Mouse (Mus musculus) myocyte (in vitro differentiated cells): ENCODE measurements around the gene Sv2c. TPM values are rescaled to one million over a fixed set of nuclear protein-coding genes. Genes with fewer than 3 reads are reported as not detected.

Source experiments
- H3K27me3 ChIP-seq: one replicate; pipeline ENCODE4 v1.6.1; 2011; ENCODE audit not compliant: control insufficient read depth, insufficient read depth, insufficient read length
- H3K36me3 ChIP-seq: one replicate; pipeline ENCODE4 v1.6.1; 2011; ENCODE audit not compliant: control insufficient read depth, insufficient read depth
- H3K4me2 ChIP-seq: one replicate; pipeline ENCODE4 v1.6.1; 2011; ENCODE audit warnings: low read depth, control low read depth
- H3K4me3 ChIP-seq: one replicate; pipeline ENCODE4 v1.5.1; 2011; ENCODE audit warnings: mild to moderate bottlenecking, control low read depth, moderate library complexity
- H3K79me2 ChIP-seq: one replicate; pipeline ENCODE4 v1.6.1; 2011; ENCODE audit not compliant: control insufficient read depth, insufficient read depth
- H3ac ChIP-seq: one replicate; pipeline ENCODE4 v1.6.1; 2011; ENCODE audit not compliant: control insufficient read depth, insufficient read length
- CEBPB ChIP-seq: IDR thresholded peaks from 2 replicates; pipeline ENCODE4 v1.6.1; 2011; ENCODE audit warnings: mild to moderate bottlenecking, moderate library complexity; ENCODE audit not compliant: poor library complexity, insufficient read depth, severe bottlenecking
- E2F4 ChIP-seq: IDR thresholded peaks from one replicate; pipeline ENCODE4 v1.6.1; 2011; ENCODE audit warnings: mild to moderate bottlenecking, control low read depth, moderate library complexity; ENCODE audit not compliant: insufficient read depth
- MAX ChIP-seq: IDR thresholded peaks from one replicate; pipeline ENCODE4 v1.6.1; 2011; ENCODE audit warnings: low read depth, mild to moderate bottlenecking, control low read depth
- MYOD1 ChIP-seq, 3 experiments: IDR thresholded peaks; one replicate each; pipeline ENCODE4 v1.6.1; 2011; ENCODE audit warnings: control low read depth in 2 of 3, low read depth in 2 of 3, mild to moderate bottlenecking in 2 of 3, moderate library complexity in 1 of 3; ENCODE audit not compliant: insufficient read length in 2 of 3, control insufficient read depth in 1 of 3
- MYOG ChIP-seq, 3 experiments: IDR thresholded peaks; one replicate each; pipeline ENCODE4 v1.6.1; 2011; ENCODE audit warnings: control low read depth in 2 of 3, low read depth in 2 of 3, mild to moderate bottlenecking in 2 of 3; ENCODE audit not compliant: insufficient read length in 2 of 3, control insufficient read depth in 1 of 3, insufficient read depth in 1 of 3
- POLR2A ChIP-seq: IDR thresholded peaks from one replicate; pipeline ENCODE4 v1.6.1; 2011; ENCODE audit warnings: low read depth, mild to moderate bottlenecking, control low read depth, moderate library complexity; ENCODE audit not compliant: insufficient read length
- POLR2AphosphoS2 ChIP-seq: IDR thresholded peaks from one replicate; pipeline ENCODE4 v1.6.1; 2011; ENCODE audit warnings: low read depth, control low read depth; ENCODE audit not compliant: insufficient read length
- REST ChIP-seq: IDR thresholded peaks from one replicate; pipeline ENCODE4 v1.6.1; 2011; ENCODE audit warnings: mild to moderate bottlenecking, control low read depth, moderate library complexity; ENCODE audit not compliant: insufficient read depth, insufficient read length
- SRF ChIP-seq: IDR thresholded peaks from one replicate; pipeline ENCODE4 v1.6.1; 2011; ENCODE audit warnings: low read depth; ENCODE audit not compliant: control insufficient read depth, insufficient read length
- TCF12 ChIP-seq: IDR thresholded peaks from one replicate; pipeline ENCODE4 v1.6.1; 2011; ENCODE audit warnings: mild to moderate bottlenecking, control low read depth; ENCODE audit not compliant: poor library complexity, insufficient read depth, severe bottlenecking
- TCF3 ChIP-seq: IDR thresholded peaks from one replicate; pipeline ENCODE4 v1.6.1; 2011; ENCODE audit warnings: low read depth, control low read depth; ENCODE audit not compliant: insufficient read length
- USF1 ChIP-seq: IDR thresholded peaks from one replicate; pipeline ENCODE4 v1.6.1; 2011; ENCODE audit warnings: low read depth, mild to moderate bottlenecking, control low read depth, moderate library complexity
- polyA plus RNA-seq: library from polyadenylated mRNA; unstranded; fragments of >200 nt; fragmentation: generic; extraction: Trizol; gene quantifications from one replicate; pipeline ENCODE4 v1.2.1, GENCODE M21; 2012; ENCODE audit warnings: missing spikeins

Gene Sv2c
- polyA plus RNA-seq, 1 experiment: not detected

DNA sequence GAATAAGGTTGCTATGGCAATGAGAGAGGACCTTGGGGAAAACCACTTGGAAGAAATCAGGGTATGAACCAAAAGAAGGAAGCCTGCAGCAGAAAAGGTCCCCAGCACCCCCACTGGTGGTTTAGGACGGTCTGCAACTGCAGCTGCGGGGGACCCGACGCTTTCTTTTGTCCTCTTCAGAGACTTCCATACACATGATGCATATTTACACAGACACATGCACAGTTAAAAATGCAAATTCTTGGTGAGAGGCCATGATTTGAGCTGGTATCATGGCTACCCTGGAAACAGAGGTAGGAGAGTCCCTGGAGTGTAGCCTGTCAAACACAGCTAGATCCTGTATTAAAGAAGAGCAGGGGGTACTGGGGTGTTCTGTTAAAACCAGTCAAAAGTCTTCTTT, 178.7 kb downstream of the Sv2c start:
- Histone ChIP-seq H3K27me3 (no peaks in the 10 kb centered on the region), H3K79me2 (no peaks in the 10 kb centered on the region), H3ac (no peak overlapping the region), H3K36me3 (no peaks in the 10 kb centered on the region), H3K4me2 (no peak overlapping the region), H3K4me3 (no peak overlapping the region)
- TF ChIP-seq MYOD1 (IDR thresholded peaks at IDR 0.05; ENCODE audit: control insufficient read depth in 1 of 3, insufficient read length in 2 of 3, low read depth in 2 of 3) (no peak), TCF3 (no peak), REST (no peak), POLR2A (no peak), E2F4 (no peak), USF1 (no peak), MYOG (IDR thresholded peaks at IDR 0.05; ENCODE audit: control insufficient read depth in 1 of 3, insufficient read depth in 1 of 3, insufficient read length in 2 of 3, low read depth in 2 of 3) (no peak), TCF12 (no peak), SRF (no peak), CEBPB (no peak), POLR2AphosphoS2 (no peak), MAX (no peak)

DNA sequence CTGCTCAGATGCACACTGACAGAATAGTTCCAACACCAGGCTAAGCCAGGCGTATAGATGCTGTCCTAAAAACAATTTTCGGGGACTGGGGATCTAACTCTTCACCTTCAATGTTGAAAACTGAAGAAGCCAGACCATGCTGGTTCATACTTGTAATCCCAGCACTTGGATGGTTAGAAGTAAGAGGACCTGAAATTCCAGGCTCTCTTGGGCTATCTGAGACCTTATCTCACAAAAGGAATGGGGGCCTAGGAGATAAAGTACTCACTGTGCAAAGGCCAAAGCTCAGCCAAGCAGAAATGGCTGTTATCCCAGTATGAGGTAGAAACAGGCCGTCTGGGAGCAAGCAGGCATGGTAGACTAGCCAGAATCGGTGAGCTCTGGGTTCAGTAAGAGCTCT, 180.1 kb downstream of the Sv2c start:
- Histone ChIP-seq H3K36me3 (no peaks in the 10 kb centered on the region), H3ac (no peak overlapping the region), H3K4me3 (no peak overlapping the region), H3K79me2 (no peaks in the 10 kb centered on the region), H3K4me2 (no peak overlapping the region), H3K27me3 (no peaks in the 10 kb centered on the region)
- TF ChIP-seq TCF3 (no peak), MAX (no peak), MYOG (IDR thresholded peaks at IDR 0.05; ENCODE audit: control insufficient read depth in 1 of 3, insufficient read depth in 1 of 3, insufficient read length in 2 of 3, low read depth in 2 of 3) (no peak), MYOD1 (IDR thresholded peaks at IDR 0.05; ENCODE audit: control insufficient read depth in 1 of 3, insufficient read length in 2 of 3, low read depth in 2 of 3) (no peak), POLR2AphosphoS2 (no peak), REST (no peak), TCF12 (no peak), POLR2A (no peak), USF1 (no peak), E2F4 (no peak)

DNA sequence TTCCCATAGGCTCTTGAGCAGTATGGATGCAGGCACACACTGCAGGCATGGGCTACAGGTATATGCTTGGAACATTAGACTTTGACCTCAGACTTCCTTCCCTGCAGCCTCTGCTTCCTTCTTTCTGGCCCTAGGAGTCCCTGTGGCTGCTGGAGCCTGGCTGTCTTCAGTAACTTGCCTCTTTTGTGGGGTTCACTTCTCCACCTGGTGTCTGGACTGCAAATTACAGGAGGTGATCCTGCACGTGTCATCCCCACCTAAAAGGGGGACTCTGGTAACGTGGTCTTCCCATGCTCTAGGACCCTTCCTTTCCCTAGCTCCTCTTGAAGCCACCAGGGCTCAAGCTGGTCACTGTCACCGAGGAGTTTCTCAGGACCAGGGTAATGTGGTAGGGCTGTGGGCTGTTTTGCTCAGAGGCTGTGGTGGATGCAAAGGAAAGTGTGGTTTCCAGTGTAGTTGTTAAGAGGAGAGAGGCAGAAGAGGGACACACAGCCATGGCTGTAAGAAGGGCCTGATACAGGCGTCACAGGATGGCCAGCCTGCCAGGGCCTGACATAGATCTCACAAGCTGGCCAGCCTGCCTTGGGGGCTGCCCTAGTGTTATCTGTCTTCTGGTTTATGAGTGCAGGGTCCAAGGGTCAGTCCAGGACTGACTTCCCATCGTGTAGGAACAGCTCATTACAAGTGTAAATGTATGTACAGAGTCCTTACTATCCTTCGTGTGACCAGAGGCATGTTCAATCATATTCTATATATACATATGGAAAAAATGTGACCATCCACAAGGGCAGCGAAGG, 181.1 kb downstream of the Sv2c start:
- Histone ChIP-seq H3K4me3 (no peak overlapping the region), H3K36me3 (no peaks in the 10 kb centered on the region), H3ac (no peak overlapping the region), H3K27me3 (no peaks in the 10 kb centered on the region), H3K79me2 (no peaks in the 10 kb centered on the region), H3K4me2 (no peak overlapping the region)
- TF ChIP-seq CEBPB (no peak), E2F4 (no peak), MAX (no peak), USF1 (no peak), SRF (no peak), REST (no peak), POLR2AphosphoS2 (no peak), MYOD1 (IDR thresholded peaks at IDR 0.05; ENCODE audit: control insufficient read depth in 1 of 3, insufficient read length in 2 of 3, low read depth in 2 of 3) (no peak), POLR2A (no peak), MYOG (IDR thresholded peaks at IDR 0.05; ENCODE audit: control insufficient read depth in 1 of 3, insufficient read depth in 1 of 3, insufficient read length in 2 of 3, low read depth in 2 of 3) (no peak), TCF3 (no peak), TCF12 (no peak)

DNA sequence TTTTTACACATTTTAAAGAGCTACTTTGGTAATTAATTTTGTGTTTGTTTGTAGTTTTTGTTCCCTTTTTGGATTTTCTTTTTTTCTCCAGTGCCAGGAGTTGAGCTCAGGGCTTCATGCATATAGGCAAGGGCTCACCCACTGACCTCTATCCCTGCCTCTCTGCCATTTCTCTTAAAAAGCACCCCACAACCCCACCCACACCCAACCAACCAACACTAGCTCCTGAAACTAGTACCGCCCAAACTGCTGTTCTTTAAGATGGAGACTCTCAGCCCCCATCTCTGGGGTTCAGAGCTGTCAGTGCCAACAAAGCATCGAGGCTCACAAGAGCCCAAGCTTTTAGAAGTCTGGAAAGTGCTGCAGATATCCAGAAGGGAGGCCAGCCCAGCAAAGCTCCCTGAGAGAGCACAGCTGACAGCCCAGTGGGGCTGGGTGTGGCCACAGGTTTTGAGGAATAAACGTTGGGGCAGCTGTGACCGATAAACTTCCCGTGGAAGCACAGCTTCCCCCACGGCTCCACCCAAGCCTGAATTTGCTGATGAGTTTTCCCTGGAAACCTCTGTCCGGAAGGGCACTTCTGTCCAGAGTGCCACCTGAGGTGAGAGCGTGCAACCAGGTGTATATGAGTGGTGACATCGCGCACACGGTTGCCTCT, 181.8 kb downstream of the Sv2c start:
- H3ac ChIP-seq: no peak overlapping the region
- no peak overlapping the region for H3K4me3 ChIP-seq
- H3K4me2 ChIP-seq: no peak overlapping the region
- H3K36me3 ChIP-seq: no peaks in the 10 kb centered on the region
- TF ChIP-seq MYOG (IDR thresholded peaks at IDR 0.05; ENCODE audit: control insufficient read depth in 1 of 3, insufficient read depth in 1 of 3, insufficient read length in 2 of 3, low read depth in 2 of 3): no peak
- H3K79me2 ChIP-seq: no peaks in the 10 kb centered on the region
- H3K27me3 ChIP-seq: no peaks in the 10 kb centered on the region

DNA sequence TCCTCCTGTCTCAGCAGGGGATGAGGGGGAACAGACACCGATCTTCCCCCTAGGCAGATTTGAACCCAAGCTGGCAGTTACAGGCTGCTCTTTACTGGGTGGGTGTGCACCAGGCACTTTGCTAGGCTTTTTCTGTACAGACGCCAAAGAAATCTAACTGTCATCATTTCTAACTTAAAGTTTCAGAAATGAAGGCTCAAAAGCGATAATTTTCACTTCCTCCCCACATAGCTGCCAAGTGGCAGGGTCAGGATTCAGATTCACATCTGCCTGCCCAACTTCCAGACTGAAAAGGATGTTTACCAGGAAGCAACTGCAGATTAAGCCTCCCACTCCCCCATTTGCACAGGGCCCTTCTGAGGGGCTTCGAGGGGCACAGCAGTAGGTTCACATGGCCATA, 183.0 kb downstream of the Sv2c start:
- Histone ChIP-seq H3K79me2 (no peaks in the 10 kb centered on the region), H3K4me2 (no peak overlapping the region), H3K4me3 (no peak overlapping the region), H3ac (no peak overlapping the region), H3K27me3 (no peaks in the 10 kb centered on the region), H3K36me3 (no peaks in the 10 kb centered on the region)
- no peak for TF ChIP-seq MAX
- TF ChIP-seq USF1: no peak
- TF ChIP-seq CEBPB: no peak
- no peak for TF ChIP-seq MYOG (IDR thresholded peaks at IDR 0.05; ENCODE audit: control insufficient read depth in 1 of 3, insufficient read depth in 1 of 3, insufficient read length in 2 of 3, low read depth in 2 of 3)
